Mouse (Mus musculus) embryonic fibroblast, embryonic 13.5 days (primary cell): ENCODE results near the gene Anxa1.

Experiments used
- CTCF ChIP-seq: IDR thresholded peaks from 2 replicates; pipeline ENCODE4 v1.5.1; 2011; ENCODE audit warnings: mild to moderate bottlenecking, control low read depth, low read length, moderate library complexity, borderline replicate concordance; ENCODE audit not compliant: insufficient read depth
- POLR2A ChIP-seq: IDR thresholded peaks from 2 replicates; pipeline ENCODE4 v1.6.1; 2011; ENCODE audit warnings: low read depth, mild to moderate bottlenecking, control low read depth, low read length, moderate library complexity

DNA sequence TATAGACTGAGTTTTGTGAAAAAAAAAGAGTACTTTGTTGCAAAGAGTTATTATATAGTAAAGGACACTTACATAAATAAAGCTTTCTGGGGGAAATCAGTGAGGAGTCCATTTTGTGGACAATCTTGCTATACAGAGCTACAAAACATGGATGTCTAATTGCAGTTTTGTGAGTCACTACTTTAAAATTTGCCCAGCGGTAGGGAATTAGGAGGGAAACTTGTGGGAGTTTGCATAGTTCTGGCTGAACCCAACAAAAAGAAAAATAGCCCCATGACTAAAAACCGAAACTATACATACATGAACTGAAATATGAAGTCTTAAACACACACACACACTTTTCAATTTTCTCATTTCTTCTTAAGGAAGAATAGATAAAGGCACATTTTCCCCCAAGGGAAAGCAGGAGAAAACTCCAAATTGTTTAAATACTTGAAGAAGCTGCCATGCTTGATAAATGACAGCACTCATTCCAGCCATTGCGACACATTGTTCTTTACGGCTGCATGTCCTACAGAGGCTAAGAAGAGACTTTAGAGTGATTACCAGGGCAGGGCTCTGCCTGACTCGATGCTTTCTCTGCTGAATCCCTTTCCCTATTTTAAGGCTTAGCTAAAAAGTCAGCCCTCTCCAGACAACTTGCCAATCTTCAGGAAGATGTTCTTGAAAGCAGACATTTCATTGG, 11.9 kb upstream of the Anxa1 start:
- no peak for TF ChIP-seq POLR2A
- TF ChIP-seq CTCF, result no peak
